Mouse (Mus musculus) liver, embryonic 16.5 days (tissue): ENCODE results near the gene RPS10-NUDT3. TPM values are rescaled to one million over a fixed set of nuclear protein-coding genes. Genes with fewer than 3 reads are reported as not detected.

ENCODE experiments used
- ATAC-seq: fragments of 200-750 bp; cut with Nextera tagmentation; 2 replicates; pipeline ENCODE4 v1.8.0; 2017; ENCODE audit warnings: low read depth, mild to moderate bottlenecking, moderate number of reproducible peaks, moderate library complexity
- H3K27ac ChIP-seq: fragments of 300-500 bp; sonication (generic); 2 replicates; pipeline ENCODE4 v1.5.1; 2014; ENCODE audit warnings: mild to moderate bottlenecking, low read length
- H3K27me3 ChIP-seq: fragments of 300-500 bp; sonication (generic); 2 replicates; pipeline ENCODE4 v1.6.1; 2014; ENCODE audit warnings: low read depth, low read length, mixed read lengths; ENCODE audit not compliant: control insufficient read depth, insufficient read depth
- H3K36me3 ChIP-seq: fragments of 300-500 bp; sonication (generic); 2 replicates; pipeline ENCODE4 v1.6.1; 2014; ENCODE audit warnings: mild to moderate bottlenecking; ENCODE audit not compliant: control insufficient read depth, insufficient read depth
- H3K4me1 ChIP-seq: fragments of 300-500 bp; sonication (generic); 2 replicates; pipeline ENCODE4 v1.6.1; 2014; ENCODE audit warnings: low read depth, low read length, mixed read lengths; ENCODE audit not compliant: control insufficient read depth
- H3K4me2 ChIP-seq: fragments of 300-500 bp; sonication (generic); 2 replicates; pipeline ENCODE4 v1.6.1; 2014; ENCODE audit warnings: low read depth, low read length, mixed read lengths
- H3K4me3 ChIP-seq: fragments of 300-500 bp; sonication (generic); 2 replicates; pipeline ENCODE4 v1.5.1; 2014; ENCODE audit warnings: low read depth, mild to moderate bottlenecking, low read length
- H3K9ac ChIP-seq: fragments of 300-500 bp; sonication (generic); 2 replicates; pipeline ENCODE4 v1.6.1; 2014; ENCODE audit warnings: low read depth, low read length
- H3K9me3 ChIP-seq: fragments of 300-500 bp; sonication (generic); replicated peaks from 2 replicates; pipeline ENCODE4 v1.6.1; 2016; ENCODE audit warnings: low read length; ENCODE audit not compliant: control insufficient read depth
- WGBS: fragments of 180-500 bp; shearing (Covaris S2); extraction: QIAGEN DNeasy Blood & Tissue Kit; methylation state at CpG from one replicate; pipeline ENCODE4 v1.1.7; 2014; ENCODE audit not compliant: insufficient replicate concordance; 5-methylcytosine and 5-hydroxymethylcytosine counted together
- polyA plus RNA-seq: library from polyadenylated mRNA; unstranded; fragments of >200 nt; fragmentation: Nextera tagmentation; extraction: Ambion mirVana; gene quantifications from 2 replicates; pipeline ENCODE4 v1.2.1, GENCODE M21; 2015

Gene RPS10-NUDT3
- polyA plus RNA-seq, 1 experiment from 2014 or later = not detected

DNA sequence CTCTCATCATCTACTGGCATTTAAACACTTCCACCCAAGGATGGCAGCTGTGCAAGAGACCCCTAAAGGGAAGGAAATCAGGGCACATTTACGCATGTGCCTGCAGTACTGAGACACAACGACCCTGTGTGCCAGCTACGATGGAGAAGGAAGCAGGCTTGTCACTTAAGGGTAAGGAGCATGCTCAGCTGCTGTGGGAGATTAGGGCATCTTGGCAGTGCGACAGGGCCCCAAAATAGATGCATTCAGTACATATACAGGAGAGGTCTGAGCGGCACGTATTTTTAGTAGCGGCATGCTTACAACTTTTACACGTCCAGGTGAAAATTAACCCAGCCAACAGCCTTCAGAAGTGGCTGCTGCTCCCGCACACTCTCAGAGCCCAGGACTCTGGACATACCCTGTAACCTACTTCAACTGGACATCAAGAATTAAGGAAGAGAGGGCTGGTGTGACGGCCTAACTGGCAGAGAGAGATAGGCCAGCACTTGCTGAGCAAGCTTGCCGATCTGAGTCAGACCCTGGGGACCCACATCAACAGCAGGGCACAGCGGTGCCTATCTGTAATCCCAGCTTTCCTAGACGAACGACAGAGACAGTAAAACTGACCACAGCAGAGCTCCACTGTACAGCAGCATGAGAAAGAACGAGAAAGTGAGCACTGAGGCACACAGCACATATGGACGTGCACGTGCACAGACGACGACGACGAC lies 31.3 kb downstream of the RPS10-NUDT3 start:
- WGBS = 36% methylated on average over 21 of the region's 21 CpGs
- Histone ChIP-seq H3K9ac (no peak overlapping the region), H3K36me3 (no peaks in the 10 kb centered on the region), H3K27ac (0 out of 2 replicates have a peak overlapping the region, but pooled peaks have one; percentile 3), H3K4me2 (no peak overlapping the region), H3K27me3 (no peaks in the 10 kb centered on the region), H3K9me3 (no peaks in the 10 kb centered on the region), H3K4me3 (no peak overlapping the region), H3K4me1 (peaks cover 20% of the 10 kb centered on the region)
- ATAC-seq = peak; percentile 72

DNA sequence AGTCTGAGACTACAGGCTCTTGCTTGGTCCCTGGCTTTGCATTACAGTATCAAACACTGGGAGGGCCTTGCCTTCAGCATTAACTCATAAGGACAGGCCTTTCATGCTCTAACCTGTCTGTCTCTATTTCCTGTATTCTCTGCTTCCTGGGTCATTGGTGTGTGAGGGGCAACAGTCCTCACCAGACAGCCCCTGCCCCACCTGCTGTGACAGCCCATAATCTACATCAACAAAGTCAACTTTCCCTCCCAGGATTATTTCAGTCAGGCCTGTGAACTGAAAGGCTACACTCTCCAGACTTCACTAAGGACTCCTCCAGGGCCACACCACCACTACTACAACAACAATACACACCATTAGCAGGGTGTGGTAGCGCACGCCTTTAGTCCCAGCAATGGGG lies 32.0 kb downstream of the RPS10-NUDT3 start:
- WGBS = 62% methylated on average over 2 of the region's 2 CpGs
- H3K4me1 ChIP-seq = peaks cover 20% of the 10 kb centered on the region
- H3K27ac ChIP-seq = no peak overlapping the region
- H3K9me3 ChIP-seq = no peaks in the 10 kb centered on the region
- H3K4me3 ChIP-seq = no peak overlapping the region
- ATAC-seq = no peak
- no peaks in the 10 kb centered on the region for H3K27me3 ChIP-seq
- H3K4me2 ChIP-seq = no peak overlapping the region
- H3K9ac ChIP-seq = no peak overlapping the region
- H3K36me3 ChIP-seq = no peaks in the 10 kb centered on the region

DNA sequence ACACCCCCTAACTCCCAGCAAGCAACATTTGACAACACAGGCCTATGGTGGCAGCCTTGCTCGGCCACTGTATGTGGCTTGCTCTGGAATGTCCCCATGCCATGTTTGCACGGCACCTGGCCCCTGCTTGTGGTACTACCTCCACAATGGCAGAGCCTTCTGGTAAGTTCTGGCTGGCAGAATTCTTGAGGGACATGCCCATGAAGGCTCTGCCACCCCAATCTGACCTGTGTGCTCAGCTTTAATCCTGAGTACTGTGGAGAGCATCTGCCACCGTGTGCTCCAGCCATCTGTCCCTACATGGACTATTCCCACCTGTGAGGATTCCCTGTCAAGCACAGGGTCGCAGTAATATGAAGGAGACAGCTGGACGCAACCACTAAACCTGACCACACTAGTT lies 34.2 kb downstream of the RPS10-NUDT3 start:
- ATAC-seq = no peak
- no peak overlapping the region for H3K4me2 ChIP-seq
- peaks cover 20% of the 10 kb centered on the region for H3K4me1 ChIP-seq
- no peak overlapping the region for H3K9ac ChIP-seq
- no peaks in the 10 kb centered on the region for H3K27me3 ChIP-seq
- no peak overlapping the region for H3K4me3 ChIP-seq
- H3K27ac ChIP-seq = no peak overlapping the region
- WGBS = 67% methylated on average over 5 of the region's 5 CpGs
- H3K9me3 ChIP-seq = no peaks in the 10 kb centered on the region
- H3K36me3 ChIP-seq = no peaks in the 10 kb centered on the region

DNA sequence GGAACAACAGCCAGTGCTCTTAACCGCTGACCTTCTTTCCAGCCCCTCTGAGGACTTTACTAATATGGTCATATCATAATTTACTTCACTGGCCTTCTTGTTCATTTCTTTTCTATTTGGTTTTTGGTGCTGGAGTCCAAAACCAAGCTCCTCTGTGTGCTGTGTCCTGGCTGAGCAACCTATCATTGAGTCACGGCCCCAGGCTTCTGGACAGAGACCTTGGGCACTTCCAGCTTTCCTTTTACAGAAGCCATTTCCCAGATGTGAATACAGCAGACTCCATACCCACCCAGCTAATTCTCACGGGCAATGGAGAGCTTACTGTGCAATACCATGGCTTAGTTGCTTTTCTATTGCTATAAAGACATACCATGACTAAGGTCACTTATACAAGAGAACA lies 34.7 kb downstream of the RPS10-NUDT3 start:
- H3K4me2 ChIP-seq = no peak overlapping the region
- peaks cover 20% of the 10 kb centered on the region for H3K4me1 ChIP-seq
- no peak for ATAC-seq
- H3K9me3 ChIP-seq = no peaks in the 10 kb centered on the region
- H3K4me3 ChIP-seq = no peak overlapping the region
- H3K27me3 ChIP-seq = no peaks in the 10 kb centered on the region
- no peak overlapping the region for H3K9ac ChIP-seq
- H3K27ac ChIP-seq = no peak overlapping the region
- no peaks in the 10 kb centered on the region for H3K36me3 ChIP-seq
- 77% methylated on average over 3 of the region's 3 CpGs for WGBS

DNA sequence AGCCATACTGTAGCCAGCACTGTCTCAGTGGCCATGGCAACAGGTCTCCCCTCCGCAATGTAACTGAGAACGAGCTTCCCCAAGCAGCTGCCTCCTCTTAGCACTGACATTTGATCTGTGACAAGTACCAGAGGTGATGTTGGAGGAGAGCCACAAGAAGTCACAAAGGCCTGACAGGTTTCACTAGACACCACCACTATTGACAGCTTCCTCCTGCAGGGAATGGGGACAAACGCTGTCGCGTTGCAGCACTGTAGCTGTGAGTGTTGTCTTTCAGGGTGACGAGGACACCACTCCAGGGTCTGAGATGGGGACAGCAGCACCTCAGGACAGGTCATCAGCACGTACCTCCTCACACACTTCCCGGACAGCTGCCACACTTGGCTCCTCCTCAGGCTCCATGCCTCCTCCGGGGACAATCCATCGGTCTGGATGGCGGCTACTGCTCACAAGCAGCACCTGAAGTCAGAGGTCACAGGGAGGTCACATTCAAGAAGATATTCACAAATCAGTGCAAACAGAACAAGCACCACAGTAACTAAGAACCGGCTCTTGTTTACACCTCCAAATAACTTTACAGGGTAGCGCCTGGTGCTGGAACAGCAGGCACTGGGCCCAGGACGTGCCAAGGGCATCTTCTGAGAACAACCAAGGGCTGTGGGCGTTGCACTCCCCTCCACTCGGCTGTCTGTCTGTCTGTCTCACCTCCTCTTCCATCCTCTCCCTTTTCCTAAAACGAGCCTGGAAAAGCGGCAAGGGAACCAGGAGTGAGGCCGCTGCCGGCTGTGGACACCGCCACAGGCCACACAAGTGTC lies 38.4 kb downstream of the RPS10-NUDT3 start:
- H3K4me2 ChIP-seq = no peak overlapping the region
- peaks cover 7% of the 10 kb centered on the region for H3K36me3 ChIP-seq
- no peak for ATAC-seq
- no peak overlapping the region for H3K27ac ChIP-seq
- H3K9me3 ChIP-seq = no peaks in the 10 kb centered on the region
- 82% methylated on average over 21 of the region's 21 CpGs for WGBS
- no peak overlapping the region for H3K4me3 ChIP-seq
- H3K9ac ChIP-seq = no peak overlapping the region
- no peaks in the 10 kb centered on the region for H3K4me1 ChIP-seq
- no peaks in the 10 kb centered on the region for H3K27me3 ChIP-seq

DNA sequence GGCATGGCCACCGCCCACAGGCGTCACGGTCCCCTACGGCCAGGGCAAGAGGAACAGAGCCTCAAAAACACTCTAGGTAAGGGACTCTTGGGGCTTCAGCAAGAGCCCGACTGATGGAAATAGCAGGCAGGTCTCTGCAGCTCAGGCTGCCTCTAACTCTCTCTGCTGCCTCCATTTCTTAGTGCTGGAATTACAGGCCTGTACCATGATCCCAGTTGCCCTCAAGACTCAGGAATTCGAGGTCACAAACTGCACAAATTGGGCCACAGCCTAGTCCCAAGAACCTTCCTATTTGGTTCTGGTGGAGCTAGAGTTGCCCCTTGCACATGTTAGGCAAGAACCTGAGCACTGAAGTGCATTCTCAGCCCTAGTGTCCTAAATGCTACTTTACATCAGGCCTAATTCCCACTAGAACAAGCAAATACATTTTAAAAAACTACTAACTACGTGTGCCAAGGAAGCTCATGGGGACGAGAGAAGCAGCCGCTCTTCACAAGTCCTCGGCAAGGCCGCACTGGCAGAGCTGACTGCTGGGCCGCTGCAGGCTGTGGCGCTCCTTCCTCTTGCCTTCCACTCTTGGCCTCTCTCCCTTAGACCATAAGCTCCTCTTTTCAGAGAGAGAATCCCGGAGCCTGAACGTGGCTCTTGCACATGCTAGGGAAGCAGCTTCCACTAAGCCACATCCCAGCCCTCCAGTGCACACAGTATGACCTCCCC lies 39.2 kb downstream of the RPS10-NUDT3 start:
- Histone ChIP-seq H3K36me3 (peaks cover 7% of the 10 kb centered on the region), H3K9ac (no peak overlapping the region), H3K4me2 (no peak overlapping the region), H3K27ac (no peak overlapping the region), H3K4me1 (no peaks in the 10 kb centered on the region), H3K9me3 (no peaks in the 10 kb centered on the region), H3K4me3 (no peak overlapping the region), H3K27me3 (no peaks in the 10 kb centered on the region)
- ATAC-seq = no peak
- 80% methylated on average over 15 of the region's 15 CpGs for WGBS

DNA sequence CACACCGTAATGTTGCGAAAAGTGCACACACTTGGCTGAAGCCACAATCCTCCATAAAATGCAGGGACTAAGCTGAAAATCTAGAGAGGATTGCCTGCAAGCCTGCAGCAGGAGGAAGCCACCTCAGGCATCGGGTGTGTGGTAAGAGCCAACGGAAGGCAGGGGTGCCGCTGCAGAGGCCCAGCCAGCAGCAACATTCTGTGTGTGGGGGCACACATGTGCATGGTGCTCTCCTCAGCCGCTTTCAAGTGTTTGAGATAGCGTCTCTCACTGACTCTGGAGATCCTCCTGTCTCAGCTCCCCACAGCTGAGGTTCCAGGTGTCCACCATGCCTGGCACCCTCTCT lies 42.5 kb downstream of the RPS10-NUDT3 start:
- Histone ChIP-seq H3K27ac (no peak overlapping the region), H3K4me2 (no peak overlapping the region), H3K9me3 (no peaks in the 10 kb centered on the region), H3K27me3 (no peaks in the 10 kb centered on the region), H3K4me1 (peaks cover 17% of the 10 kb centered on the region), H3K36me3 (peaks cover 7% of the 10 kb centered on the region), H3K4me3 (no peak overlapping the region), H3K9ac (no peak overlapping the region)
- ATAC-seq = no peak
- WGBS = 79% methylated on average over 7 of the region's 7 CpGs

DNA sequence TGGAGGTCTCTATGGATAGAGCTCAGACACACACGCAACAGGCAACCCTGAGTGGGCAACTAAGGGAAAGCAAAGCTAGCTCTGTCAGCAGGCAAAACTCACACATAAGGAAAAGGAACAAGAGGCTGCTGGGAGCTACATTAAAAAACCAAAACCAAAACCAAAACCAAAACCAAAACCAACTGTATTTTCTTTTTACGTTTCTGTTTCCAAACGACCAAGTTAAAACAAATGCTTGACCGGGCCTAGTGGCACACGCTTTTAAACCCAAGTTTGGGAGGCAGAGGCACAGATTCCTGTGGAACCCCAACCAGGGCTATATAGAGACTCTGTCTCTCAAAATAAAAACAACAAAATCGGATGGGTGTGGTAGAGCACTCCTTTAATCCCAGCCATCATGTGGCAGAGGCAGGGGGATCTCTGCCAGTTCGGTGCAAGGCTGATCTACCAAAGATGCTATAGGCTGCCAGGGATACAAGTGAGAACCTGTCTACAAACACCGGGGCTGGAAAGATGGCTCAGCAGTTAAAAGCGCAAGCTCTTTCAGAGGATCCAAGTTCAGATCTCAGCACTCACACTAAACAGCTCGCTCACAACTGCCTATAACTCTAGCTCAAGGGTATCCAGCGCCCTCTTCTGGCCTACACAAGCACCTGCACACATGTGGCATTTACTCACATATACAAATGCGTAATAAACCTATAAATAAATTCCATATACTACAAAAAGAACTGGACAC lies 43.0 kb downstream of the RPS10-NUDT3 start:
- H3K36me3 ChIP-seq = peaks cover 7% of the 10 kb centered on the region
- no peak overlapping the region for H3K4me3 ChIP-seq
- no peak overlapping the region for H3K4me2 ChIP-seq
- H3K27ac ChIP-seq = no peak overlapping the region
- peaks cover 19% of the 10 kb centered on the region for H3K4me1 ChIP-seq
- ATAC-seq = no peak
- no peak overlapping the region for H3K9ac ChIP-seq
- no peaks in the 10 kb centered on the region for H3K9me3 ChIP-seq
- WGBS = 71% methylated on average over 12 of the region's 12 CpGs
- no peaks in the 10 kb centered on the region for H3K27me3 ChIP-seq
